1 mouse cellular context compared by ENCODE assay signal in the genomic region with DNA sequence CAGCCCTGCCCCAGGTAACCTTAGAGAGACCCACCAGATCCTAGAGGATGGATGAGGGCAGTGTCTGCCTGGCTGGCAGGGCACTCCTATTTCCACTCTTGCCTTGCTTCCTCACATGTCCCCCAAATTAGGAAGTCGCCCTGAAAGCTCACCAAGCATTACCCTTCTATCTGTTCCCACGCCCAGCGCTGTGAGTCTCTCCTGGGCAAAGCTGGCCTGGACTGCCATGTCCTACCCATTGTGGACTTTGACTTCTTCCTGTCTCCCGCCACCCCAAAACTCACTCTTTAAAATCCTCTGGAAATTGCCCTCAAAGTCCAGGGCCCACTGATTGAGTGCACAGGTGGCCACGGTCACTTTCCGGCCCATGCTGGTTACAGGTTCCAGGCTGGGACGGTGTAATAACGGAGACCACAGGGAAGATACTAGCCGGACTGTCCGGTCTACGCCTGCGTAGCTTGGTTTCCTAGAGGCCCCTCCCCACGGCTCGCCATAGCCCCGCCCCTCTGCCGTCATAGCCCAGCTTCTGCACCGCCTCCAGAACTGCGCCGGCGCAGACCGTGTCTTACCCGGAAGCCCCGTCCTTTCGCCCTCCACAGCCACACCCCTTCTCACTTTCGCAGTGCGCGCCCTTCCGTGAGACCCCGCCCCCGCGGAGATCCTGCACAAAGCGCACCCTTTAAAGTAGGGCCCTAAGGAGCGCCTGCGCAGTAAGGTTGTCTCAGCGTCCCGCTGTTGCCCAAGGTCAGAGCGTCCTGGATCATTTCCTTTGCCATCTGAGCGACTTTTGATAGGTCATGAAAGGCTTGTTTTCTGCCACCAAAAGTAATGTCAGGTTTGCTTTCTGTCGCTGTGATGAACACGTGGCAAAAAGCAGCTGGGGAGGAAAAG.
TF ChIP-seq lines count a peak whose summit lies in the region.

TSS of gene Nadsyn1 (minus strand) at position 475 of the 891 bp plus-strand sequence.
TSS of gene Dhcr7 (plus strand) at position 771 of the 891 bp plus-strand sequence.

TF ChIP-seq in MEL, 35 proteins besides CTCF, POLR2A, EP300 and RAD21 (continued from another document):
- no peak for TF ChIP-seq JUND (IDR thresholded peaks at IDR 0.05; ENCODE audit: low read depth, low read length)
